Mouse (Mus musculus) cerebellum, adult 2 months (tissue): ENCODE measurements around the gene Abca7. TPM values are rescaled to one million over a fixed set of nuclear protein-coding genes. Genes with fewer than 3 reads are reported as not detected.

Source experiments
- DNase-seq, 2 experiments: peaks; one replicate each; pipeline ENCODE4 v3.0.0; 2021
- H3K27ac ChIP-seq: fragments of 200-500 bp; 2 replicates; pipeline ENCODE4 v1.5.1; 2012; ENCODE audit warnings: low read length, control low read depth, inconsistent platforms; ENCODE audit not compliant: insufficient read depth
- H3K27me3 ChIP-seq: fragments of 200-500 bp; 2 replicates; pipeline ENCODE4 v1.6.1; 2012; ENCODE audit warnings: inconsistent platforms, mild to moderate bottlenecking, low read length, moderate library complexity; ENCODE audit not compliant: control insufficient read depth, insufficient read depth
- H3K4me1 ChIP-seq: fragments of 200-500 bp; 2 replicates; pipeline ENCODE4 v1.6.1; 2011; ENCODE audit warnings: low read length; ENCODE audit not compliant: control insufficient read depth, insufficient read depth
- H3K4me3 ChIP-seq: fragments of 200-500 bp; replicated peaks from 2 replicates; pipeline ENCODE3; 2011; ENCODE audit warnings: mild to moderate bottlenecking, low read depth, low read length, control low read depth; ENCODE audit not compliant: insufficient read depth
- CTCF ChIP-seq: fragments of 200-500 bp; IDR thresholded peaks from 2 replicates; pipeline ENCODE4 v1.5.1; 2011; ENCODE audit warnings: low read depth, mild to moderate bottlenecking, control low read depth, low read length, moderate library complexity, borderline replicate concordance; ENCODE audit not compliant: insufficient read depth
- POLR2A ChIP-seq: fragments of 200-500 bp; IDR thresholded peaks from 2 replicates; pipeline ENCODE4 v1.6.1; 2011; ENCODE audit warnings: low read length, control low read depth, borderline replicate concordance; ENCODE audit not compliant: insufficient read depth
- WGBS: fragments of 180-500 bp; shearing (Covaris S2); methylation state at CpG from one replicate; pipeline ENCODE4 v1.1.7; 2018; 5-methylcytosine and 5-hydroxymethylcytosine counted together
- polyA plus RNA-seq: library from polyadenylated mRNA; depleted of rRNA; stranded (reverse); fragments of >200 nt; gene quantifications from 2 replicates; pipeline ENCODE4 v1.2.3, GENCODE M21; 2012

Gene Abca7
- polyA plus RNA-seq, 1 experiment: 31.1 TPM

DNA sequence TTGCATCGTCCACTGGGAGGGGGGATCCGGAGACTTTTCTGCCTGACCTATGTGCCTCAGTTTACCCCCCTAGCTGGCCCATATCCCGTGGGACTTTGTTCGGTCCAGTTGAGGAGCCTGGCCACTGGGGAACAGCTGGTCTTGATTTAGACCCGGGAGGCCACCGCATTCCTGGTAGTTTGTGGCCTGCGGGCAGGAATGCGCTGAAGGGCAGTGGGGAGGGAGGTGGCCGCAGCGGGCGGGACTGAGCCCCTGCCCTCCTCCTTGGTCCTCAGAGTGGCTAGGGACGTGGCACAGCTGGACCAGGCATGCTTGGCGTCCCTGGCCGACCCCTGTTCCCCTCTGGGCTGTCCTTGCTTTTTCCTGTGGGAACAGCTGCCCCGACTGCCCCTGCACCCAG lies 6.4 kb upstream of the Abca7 start:
- Histone ChIP-seq H3K4me3 (no peak overlapping the region), H3K27ac (no peak overlapping the region), H3K27me3 (no peaks in the 10 kb centered on the region), H3K4me1 (peaks cover 6% of the 10 kb centered on the region; the same call in 1 of the 2 replicates)
- no peak for DNase-seq
- WGBS: 16% methylated on average over 15 of the region's 15 CpGs
- TF ChIP-seq CTCF: no peak
- no peak for TF ChIP-seq POLR2A

DNA sequence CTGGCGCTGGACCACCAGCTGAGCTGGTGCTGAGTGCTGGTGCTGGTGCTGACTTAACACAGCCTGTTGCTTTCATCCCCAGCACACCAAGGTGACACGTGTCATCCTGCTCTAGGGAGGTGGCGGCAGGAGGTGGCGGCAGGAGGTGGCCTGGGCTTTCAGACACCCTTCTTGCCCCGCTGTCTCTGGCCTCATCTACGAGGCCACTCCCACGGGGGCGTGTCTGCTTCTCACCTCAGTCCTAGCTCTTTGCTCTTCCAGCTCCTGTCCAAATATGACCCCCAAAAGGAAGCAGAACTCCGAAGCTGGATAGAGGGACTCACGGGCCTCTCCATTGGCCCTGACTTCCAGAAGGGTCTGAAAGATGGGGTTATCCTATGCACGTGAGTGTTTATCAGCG lies 5.2 kb upstream of the Abca7 start:
- TF ChIP-seq POLR2A: no peak
- TF ChIP-seq CTCF: no peak
- no peak overlapping the region for H3K4me3 ChIP-seq
- H3K27me3 ChIP-seq: no peaks in the 10 kb centered on the region
- WGBS: 61% methylated on average over 12 of the region's 12 CpGs
- H3K27ac ChIP-seq: no peak overlapping the region
- DNase-seq: no peak
- H3K4me1 ChIP-seq: peaks cover 4% of the 10 kb centered on the region; the same call in 1 of the 2 replicates

DNA sequence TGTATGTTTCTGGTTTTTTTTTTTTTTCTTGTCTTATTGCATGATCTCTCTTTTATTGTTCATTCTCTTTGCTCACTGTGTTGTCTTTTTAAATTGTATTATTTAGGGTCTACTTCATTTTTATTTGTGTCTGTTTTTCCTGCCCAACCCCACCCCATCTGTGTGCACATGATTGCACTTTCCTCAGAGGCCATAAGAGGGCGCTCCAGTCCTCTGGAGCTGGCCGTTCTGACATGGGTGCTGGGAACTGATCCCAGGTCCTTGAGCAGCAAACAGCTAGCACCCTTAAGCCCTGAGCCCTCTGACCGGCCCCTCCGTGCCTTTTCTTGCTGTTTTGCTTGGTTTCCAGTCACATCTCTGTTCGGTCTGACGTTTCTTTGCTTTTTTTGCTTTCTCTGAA lies 4.7 kb upstream of the Abca7 start:
- peaks cover 3% of the 10 kb centered on the region; the same call in 1 of the 2 replicates for H3K4me1 ChIP-seq
- WGBS: 83% methylated on average over 6 of the region's 6 CpGs
- no peak overlapping the region for H3K4me3 ChIP-seq
- TF ChIP-seq POLR2A (no peak), CTCF (no peak)
- no peaks in the 10 kb centered on the region for H3K27me3 ChIP-seq
- H3K27ac ChIP-seq: no peak overlapping the region
- no peak for DNase-seq

DNA sequence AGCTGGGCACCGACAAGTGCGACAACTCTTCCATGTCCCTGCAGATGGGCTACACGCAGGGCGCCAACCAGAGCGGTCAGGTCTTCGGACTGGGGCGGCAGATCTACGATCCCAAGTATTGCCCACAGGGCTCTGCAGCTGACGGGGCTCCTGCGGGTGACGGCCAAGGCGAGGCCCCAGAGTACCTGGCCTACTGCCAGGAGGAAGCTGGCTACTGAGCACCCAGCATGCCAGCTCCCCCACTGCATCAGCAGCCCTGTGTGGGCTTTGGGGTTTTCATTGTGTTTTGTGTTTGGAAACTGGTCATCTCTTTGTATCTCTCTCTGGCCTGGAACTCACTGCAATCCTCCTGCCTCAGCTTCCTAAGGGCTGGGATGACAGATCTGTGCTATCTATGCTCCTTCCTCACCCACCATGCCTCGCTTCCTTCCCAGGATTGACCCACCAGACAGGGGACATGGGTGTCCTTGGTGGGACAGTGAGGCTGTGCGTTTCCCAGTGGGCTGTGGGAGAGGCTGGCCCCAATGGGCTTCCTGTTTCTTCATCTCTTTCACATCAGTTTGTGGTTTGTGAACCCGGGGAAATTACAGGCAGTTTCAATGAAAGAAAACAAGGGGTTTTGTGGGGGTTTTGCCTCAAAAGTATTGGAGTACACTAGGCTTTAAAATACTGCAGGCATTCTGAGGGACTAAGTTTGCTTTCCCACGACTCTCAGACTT lies 1.7 kb upstream of the Abca7 start:
- Histone ChIP-seq H3K27ac (no peak overlapping the region), H3K4me1 (no peaks in the 10 kb centered on the region), H3K27me3 (no peaks in the 10 kb centered on the region), H3K4me3 (no peak overlapping the region)
- DNase-seq: no peak
- TF ChIP-seq CTCF (no peak), POLR2A (no peak)
- WGBS: 42% methylated on average over 16 of the region's 16 CpGs

DNA sequence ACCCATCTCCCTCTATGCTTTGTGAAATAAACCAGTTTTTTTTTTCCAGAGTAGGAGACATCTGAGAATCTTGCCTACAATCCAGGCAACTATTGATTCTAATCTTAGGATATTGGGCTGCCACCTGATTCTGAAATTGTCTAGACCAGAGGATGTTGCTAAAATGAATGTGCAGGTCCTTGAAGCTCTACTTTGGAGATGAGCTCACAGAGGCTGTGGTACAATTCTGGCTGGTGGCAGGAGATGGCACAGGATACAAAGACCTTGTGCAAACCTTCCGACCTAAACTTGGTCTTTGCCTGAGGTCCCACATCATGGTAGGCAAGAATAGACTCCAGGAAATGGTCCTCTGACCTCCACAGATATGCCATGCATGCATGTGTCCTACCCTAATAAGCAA lies 658 bp upstream of the Abca7 start:
- 76% methylated on average over 1 of the region's 1 CpGs for WGBS
- Histone ChIP-seq H3K4me1 (no peaks in the 10 kb centered on the region), H3K27me3 (no peaks in the 10 kb centered on the region), H3K4me3 (no peak overlapping the region), H3K27ac (no peak overlapping the region)
- TF ChIP-seq CTCF (no peak), POLR2A (no peak)
- DNase-seq: no peak

DNA sequence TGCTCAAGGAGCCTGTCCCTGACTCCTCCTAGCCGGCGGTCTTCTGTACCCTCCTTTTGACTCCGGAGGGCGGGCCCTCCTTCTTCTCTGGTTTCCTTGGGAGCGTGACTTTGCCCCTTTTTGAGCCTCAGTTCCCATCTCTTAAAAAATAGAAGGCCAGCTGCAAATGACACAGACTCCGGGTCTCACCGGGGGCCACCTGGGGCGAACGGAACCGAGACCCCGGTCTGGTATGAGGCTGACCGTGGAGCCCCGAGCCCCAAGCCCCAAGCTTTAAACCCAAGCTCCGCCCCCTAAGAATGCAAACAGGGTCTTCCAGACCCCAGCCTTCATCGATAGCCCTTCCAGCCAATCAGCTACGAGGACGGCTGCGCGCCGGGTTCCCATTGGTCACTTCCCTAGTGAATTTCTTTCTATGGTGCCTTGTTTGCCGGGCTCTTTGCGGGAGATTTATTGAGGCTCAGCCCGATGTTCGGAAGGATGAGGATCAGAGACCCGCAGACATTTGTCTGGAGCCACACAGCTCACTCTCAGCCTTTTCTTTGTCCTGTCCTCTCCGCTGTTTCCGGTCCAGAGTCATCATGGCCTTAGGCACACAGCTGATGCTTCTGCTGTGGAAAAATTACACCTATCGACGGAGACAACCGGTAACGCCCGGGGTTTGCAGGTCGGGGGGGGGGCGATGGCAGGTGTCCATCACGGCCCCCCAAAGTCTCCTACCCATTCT lies 903 bp downstream of the Abca7 start:
- H3K27me3 ChIP-seq: no peaks in the 10 kb centered on the region
- under 1% methylated on average over 35 of the region's 35 CpGs for WGBS
- peak; percentile 84 to 86 for DNase-seq
- H3K4me3 ChIP-seq: peak overlapping the region; percentile 74
- TF ChIP-seq CTCF: no peak
- no peaks in the 10 kb centered on the region for H3K4me1 ChIP-seq
- peak overlapping the region; percentile 34; the same call in 1 of the 2 replicates for H3K27ac ChIP-seq

DNA sequence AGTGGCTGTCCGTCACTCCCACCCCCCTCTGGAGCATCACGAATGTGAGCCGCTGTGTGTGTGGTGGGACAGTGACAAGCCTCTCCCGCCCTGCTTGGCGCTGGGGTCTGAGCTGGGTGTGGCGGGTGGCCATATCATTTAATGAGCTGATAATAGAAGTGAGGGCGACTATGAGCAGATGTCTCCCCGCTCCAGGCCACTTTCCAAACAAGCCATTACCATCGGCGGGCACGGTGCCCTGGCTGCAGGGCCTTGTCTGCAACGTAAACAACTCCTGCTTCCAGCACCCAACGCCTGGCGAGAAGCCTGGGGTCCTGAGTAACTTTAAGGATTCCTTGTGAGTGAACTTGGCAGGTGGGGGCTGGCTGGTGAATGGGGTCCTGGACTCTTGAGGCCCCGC lies 1.5 kb downstream of the Abca7 start:
- WGBS: 3% methylated on average over 15 of the region's 15 CpGs
- no peaks in the 10 kb centered on the region for H3K27me3 ChIP-seq
- no peak for TF ChIP-seq POLR2A
- no peak for TF ChIP-seq CTCF
- H3K27ac ChIP-seq: no peak overlapping the region
- DNase-seq: peak; percentile 77
- peak overlapping the region; percentile 74 for H3K4me3 ChIP-seq
- no peaks in the 10 kb centered on the region for H3K4me1 ChIP-seq

DNA sequence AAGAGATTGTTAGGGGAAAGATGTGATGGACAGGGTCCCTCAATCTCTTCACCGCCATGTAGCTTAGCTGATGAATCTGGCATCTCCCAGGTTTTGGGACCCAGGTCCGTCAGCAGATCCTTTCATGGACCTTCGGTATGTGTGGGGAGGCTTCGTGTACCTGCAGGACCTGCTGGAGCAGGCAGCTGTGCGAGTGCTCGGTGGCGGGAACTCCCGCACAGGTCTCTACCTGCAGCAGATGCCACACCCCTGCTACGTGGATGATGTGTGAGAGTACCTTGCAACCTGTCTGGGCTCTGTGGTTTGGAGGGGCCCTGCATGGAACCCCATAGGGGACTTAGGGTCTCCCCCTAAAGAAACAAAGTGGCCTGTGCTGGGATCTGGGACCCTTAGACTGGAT lies 5.7 kb downstream of the Abca7 start:
- DNase-seq: no peak
- no peaks in the 10 kb centered on the region for H3K27me3 ChIP-seq
- no peak overlapping the region for H3K4me3 ChIP-seq
- H3K27ac ChIP-seq: no peak overlapping the region
- WGBS: 87% methylated on average over 9 of the region's 9 CpGs
- H3K4me1 ChIP-seq: no peaks in the 10 kb centered on the region
- TF ChIP-seq POLR2A (no peak), CTCF (no peak)
